Mouse (Mus musculus): ENCODE data around the gene Ccdc105. TPM values are rescaled to one million over a fixed set of nuclear protein-coding genes. Genes with fewer than 3 reads are reported as not detected.

The Ccdc105 gene
- polyA plus RNA-seq, 1 experiment from 2014 or later = not detected

Other genes with a start within 250 kb of the Ccdc105 start
- gene Olfr1358, start 235.6 kb downstream of the Ccdc105 start, polyA plus RNA-seq (2015; fragmentation: Nextera tagmentation; extraction: Ambion mirVana) = not detected in 2 replicates
- 13.7 and 14.6 TPM in 2 replicates for gene Ilvbl, start 178.7 kb downstream of the Ccdc105 start, polyA plus RNA-seq (2015; fragmentation: Nextera tagmentation; extraction: Ambion mirVana)
- 1.0 and 1.5 TPM in 2 replicates for gene Syde1, start 161.1 kb downstream of the Ccdc105 start, polyA plus RNA-seq (2015; fragmentation: Nextera tagmentation; extraction: Ambion mirVana)
- not detected in 2 replicates for gene Olfr1357, start 135.0 kb downstream of the Ccdc105 start, polyA plus RNA-seq (2015; fragmentation: Nextera tagmentation; extraction: Ambion mirVana)
- not detected in 2 replicates for gene Casp14, start 34.8 kb downstream of the Ccdc105 start, polyA plus RNA-seq (2015; fragmentation: Nextera tagmentation; extraction: Ambion mirVana)
- gene Slc1a6, start 27.4 kb upstream of the Ccdc105 start, polyA plus RNA-seq (2015; fragmentation: Nextera tagmentation; extraction: Ambion mirVana) = 0.22 and 0.26 TPM in 2 replicates
- gene Olfr1356, start 99.1 kb upstream of the Ccdc105 start, polyA plus RNA-seq (2015; fragmentation: Nextera tagmentation; extraction: Ambion mirVana) = not detected in 2 replicates
- gene Olfr1355, start 122.5 kb upstream of the Ccdc105 start, polyA plus RNA-seq (2015; fragmentation: Nextera tagmentation; extraction: Ambion mirVana) = not detected in 2 replicates
- not detected in 2 replicates for gene Olfr1354, start 160.1 kb upstream of the Ccdc105 start, polyA plus RNA-seq (2015; fragmentation: Nextera tagmentation; extraction: Ambion mirVana)
- gene Olfr8, start 197.6 kb upstream of the Ccdc105 start, polyA plus RNA-seq (2015; fragmentation: Nextera tagmentation; extraction: Ambion mirVana) = not detected in 2 replicates
- not detected in 2 replicates for gene Olfr1353, start 210.2 kb upstream of the Ccdc105 start, polyA plus RNA-seq (2015; fragmentation: Nextera tagmentation; extraction: Ambion mirVana)
- not detected in 2 replicates for gene Olfr1352, start 228.0 kb upstream of the Ccdc105 start, polyA plus RNA-seq (2015; fragmentation: Nextera tagmentation; extraction: Ambion mirVana)

Measured in liver, embryonic 16.5 days (tissue).